Mouse (Mus musculus) spleen, adult 2 months (tissue): ENCODE measurements around the gene Gm20503. TPM values are rescaled to one million over a fixed set of nuclear protein-coding genes. Genes with fewer than 3 reads are reported as not detected.

Experiments used
- DNase-seq, 2 experiments: peaks; one replicate each; pipeline versions ENCODE4 v3.0.0 to v3.0.0-alpha.2; 2012 to 2021; ENCODE audit warnings: low spot score in 2 of 2, low read depth in 1 of 2
- H3K27ac ChIP-seq: fragments of 200-500 bp; 2 replicates; pipeline ENCODE4 v1.5.1; 2012; ENCODE audit warnings: low read length, inconsistent platforms; ENCODE audit not compliant: insufficient read depth
- H3K27me3 ChIP-seq: fragments of 200-500 bp; 2 replicates; pipeline ENCODE4 v1.6.1; 2012; ENCODE audit warnings: mild to moderate bottlenecking, moderate library complexity, low read length, inconsistent platforms; ENCODE audit not compliant: control insufficient read depth, insufficient read depth
- H3K36me3 ChIP-seq: fragments of 200-500 bp; 2 replicates; pipeline ENCODE4 v1.6.1; 2012; ENCODE audit warnings: mild to moderate bottlenecking, low read length, inconsistent platforms; ENCODE audit not compliant: control insufficient read depth, insufficient read depth
- H3K4me1 ChIP-seq: fragments of 200-500 bp; 2 replicates; pipeline ENCODE4 v1.6.1; 2011; ENCODE audit warnings: inconsistent platforms; ENCODE audit not compliant: control insufficient read depth, insufficient read depth, insufficient read length
- H3K4me3 ChIP-seq: fragments of 200-500 bp; 2 replicates; pipeline ENCODE4 v1.5.1; 2011; ENCODE audit warnings: mild to moderate bottlenecking, inconsistent platforms; ENCODE audit not compliant: insufficient read depth, insufficient read length; ENCODE audit errors: extremely low read depth
- CTCF ChIP-seq: fragments of 200-500 bp; IDR thresholded peaks from 2 replicates; pipeline ENCODE4 v1.5.1; 2011; ENCODE audit warnings: mild to moderate bottlenecking, inconsistent platforms; ENCODE audit not compliant: insufficient read depth, insufficient read length, insufficient replicate concordance; ENCODE audit errors: extremely low read depth
- POLR2A ChIP-seq: fragments of 200-500 bp; IDR thresholded peaks from 2 replicates; pipeline ENCODE4 v1.6.1; 2011; ENCODE audit warnings: low read depth, low read length, inconsistent platforms
- WGBS: fragments of 180-500 bp; shearing (Covaris S2); methylation state at CpG from one replicate; pipeline ENCODE4 v1.1.7; 2018; 5-methylcytosine and 5-hydroxymethylcytosine counted together
- polyA plus RNA-seq: library from polyadenylated mRNA; depleted of rRNA; stranded (reverse); fragments of >200 nt; gene quantifications from 2 replicates; pipeline ENCODE4 v1.2.3, GENCODE M21; 2012

Gm20503 gene
- polyA plus RNA-seq, 1 experiment = not detected

- 95% methylated on average over 8 of the region's 8 CpGs for WGBS
- no peak for TF ChIP-seq CTCF
- TF ChIP-seq POLR2A = no peak
- Histone ChIP-seq H3K36me3 (no peaks in the 10 kb centered on the region; the same call in 1 of the 2 replicates), H3K4me1 (peaks cover 7% of the 10 kb centered on the region; the same call in 1 of the 2 replicates), H3K27me3 (no peaks in the 10 kb centered on the region), H3K27ac (no peak overlapping the region), H3K4me3 (no peak overlapping the region)
- no peak for DNase-seq
Measured at GRCm38 (mm10) chr4:58982806-58983205, 20.2 kb upstream of the Gm20503 start.

GRCm38 (mm10) chr4:58985157-58985648 lies 17.8 kb upstream of the Gm20503 start:
- 15% methylated on average over 7 of the region's 7 CpGs for WGBS
- no peaks in the 10 kb centered on the region for H3K27me3 ChIP-seq
- TF ChIP-seq POLR2A = no peak
- peak; percentile 59; the same call in 1 of the 2 replicates for TF ChIP-seq CTCF
- no peaks in the 10 kb centered on the region for H3K36me3 ChIP-seq
- H3K27ac ChIP-seq = no peak overlapping the region
- H3K4me1 ChIP-seq = peaks cover 7% of the 10 kb centered on the region; the same call in 1 of the 2 replicates
- H3K4me3 ChIP-seq = no peak overlapping the region
- DNase-seq = peak; percentile 45 to 74

- no peak for TF ChIP-seq POLR2A
- 2% methylated on average over 28 of the region's 28 CpGs for WGBS
- Histone ChIP-seq H3K27me3 (no peaks in the 10 kb centered on the region), H3K36me3 (no peaks in the 10 kb centered on the region), H3K4me1 (peaks cover 7% of the 10 kb centered on the region; the same call in 1 of the 2 replicates), H3K4me3 (peak within 1 kb of the TSS; percentile 78), H3K27ac (no peak within 1 kb of the TSS)
- peak; percentile 43 to 77 for DNase-seq
Measured at GRCm38 (mm10) chr4:58986540-58987190, 16.3 kb upstream of the Gm20503 start, which contains the start of gene Ptgr1. Gene Ptgr1 (minus strand): TSS chr4:58987119.

GRCm38 (mm10) chr4:58989303-58989898 lies 13.6 kb upstream of the Gm20503 start:
- no peak for TF ChIP-seq POLR2A
- TF ChIP-seq CTCF = no peak
- Histone ChIP-seq H3K36me3 (no peaks in the 10 kb centered on the region), H3K27me3 (no peaks in the 10 kb centered on the region), H3K27ac (no peak overlapping the region), H3K4me1 (peaks cover 7% of the 10 kb centered on the region; the same call in 1 of the 2 replicates), H3K4me3 (no peak overlapping the region)
- 34% methylated on average over 7 of the region's 7 CpGs for WGBS
- no peak for DNase-seq

GRCm38 (mm10) chr4:58990609-58991434 lies 12.2 kb upstream of the Gm20503 start:
- Histone ChIP-seq H3K27me3 (no peaks in the 10 kb centered on the region), H3K4me3 (no peak overlapping the region), H3K27ac (no peak overlapping the region), H3K4me1 (peaks cover 7% of the 10 kb centered on the region; the same call in 1 of the 2 replicates), H3K36me3 (no peaks in the 10 kb centered on the region)
- 82% methylated on average over 17 of the region's 17 CpGs for WGBS
- no peak for DNase-seq
- TF ChIP-seq CTCF (no peak), POLR2A (no peak)

- H3K4me1 ChIP-seq = no peaks in the 10 kb centered on the region; the same call in 1 of the 2 replicates
- no peaks in the 10 kb centered on the region for H3K27me3 ChIP-seq
- no peaks in the 10 kb centered on the region for H3K36me3 ChIP-seq
- TF ChIP-seq CTCF (no peak), POLR2A (no peak)
- H3K4me3 ChIP-seq = no peak overlapping the region
- no peak for DNase-seq
- WGBS = 68% methylated on average over 5 of the region's 5 CpGs
- no peak overlapping the region for H3K27ac ChIP-seq
Measured at GRCm38 (mm10) chr4:58992195-58992594, 10.8 kb upstream of the Gm20503 start.
